Mouse (Mus musculus): ENCODE data around the gene Gin1. TPM values are rescaled to one million over a fixed set of nuclear protein-coding genes. Genes with fewer than 3 reads are reported as not detected.
"Not testable (repeated sequence)": the region's sequence is repeated elsewhere in the genome, so short reads cannot be mapped to it uniquely, and the experiment has no call there.

The Gin1 gene
- 1 to 10 TPM; 8.4 to 9.1 TPM for total RNA-seq (2021)

- intact Hi-C loops (cut with DNase I): no loop called here
- peak; percentile 96 for DNase-seq
Measured at GRCm38 (mm10) chr1:97769904-97770753, at the start of gene Gin1, which contains the start of gene Ppip5k2. Gin1 (plus strand) TSS chr1:97770172. Ppip5k2 (minus strand) TSS chr1:97770411.

GRCm38 (mm10) chr1:97726730-97727129 is 43.2 kb upstream of the Gin1 start:
- DNase-seq: peak; percentile 8
- intact Hi-C loops (cut with DNase I): no loop called here

GRCm38 (mm10) chr1:97729339-97729738 is 40.6 kb upstream of the Gin1 start:
- intact Hi-C loops (cut with DNase I): no loop called here
- DNase-seq: no peak

- intact Hi-C loops (cut with DNase I): no loop called here
Measured at GRCm38 (mm10) chr1:97743063-97743462, 26.9 kb upstream of the Gin1 start.

GRCm38 (mm10) chr1:97745712-97746111 is 24.3 kb upstream of the Gin1 start:
- no peak for DNase-seq
- intact Hi-C loops (cut with DNase I): no loop called here

More at GRCm38 (mm10) chr1:97743063-97743462, 26.9 kb upstream of the Gin1 start:
- DNase-seq: no peak

- intact Hi-C loops (cut with DNase I): no loop called here
Measured at GRCm38 (mm10) chr1:97746261-97746660, 23.7 kb upstream of the Gin1 start.

GRCm38 (mm10) chr1:97748163-97748562 is 21.8 kb upstream of the Gin1 start:
- intact Hi-C loops (cut with DNase I): no loop called here
- DNase-seq: no peak

More at GRCm38 (mm10) chr1:97746261-97746660, 23.7 kb upstream of the Gin1 start:
- DNase-seq: no peak

GRCm38 (mm10) chr1:97753216-97753615 is 16.8 kb upstream of the Gin1 start:
- intact Hi-C loops (cut with DNase I): loop anchor here (5.0 kb wide), 1 partner anchor 36 kb away; no protein-coding TSS in a partner anchor
- DNase-seq: no peak

GRCm38 (mm10) chr1:97754392-97754791 is 15.6 kb upstream of the Gin1 start:
- no peak for DNase-seq
- intact Hi-C loops (cut with DNase I): loop anchor here (5.0 kb wide), 1 partner anchor 37 kb away; no protein-coding TSS in a partner anchor

- no peak for DNase-seq
- intact Hi-C loops (cut with DNase I): no loop called here
Measured at GRCm38 (mm10) chr1:97759841-97760240, 10.1 kb upstream of the Gin1 start.

GRCm38 (mm10) chr1:97760598-97760997 is 9.4 kb upstream of the Gin1 start:
- intact Hi-C loops (cut with DNase I): no loop called here
- no peak for DNase-seq

- DNase-seq: no peak
- intact Hi-C loops (cut with DNase I): no loop called here
Measured at GRCm38 (mm10) chr1:97761477-97761876, 8.5 kb upstream of the Gin1 start.

- DNase-seq; intact Hi-C loops (cut with DNase I): not testable (repeated sequence)
Measured at GRCm38 (mm10) chr1:97765712-97766111, 4.3 kb upstream of the Gin1 start.

GRCm38 (mm10) chr1:97768089-97768488 is 1.9 kb upstream of the Gin1 start:
- DNase-seq: no peak
- intact Hi-C loops (cut with DNase I): no loop called here

- intact Hi-C loops (cut with DNase I): no loop called here
- no peak for DNase-seq
Measured at GRCm38 (mm10) chr1:97768906-97769293, 1.1 kb upstream of the Gin1 start.

GRCm38 (mm10) chr1:97769294-97769903 is 573 bp upstream of the Gin1 start:
- peak; percentile 24 for DNase-seq
- intact Hi-C loops (cut with DNase I): no loop called here

GRCm38 (mm10) chr1:97771118-97771517 is 1.1 kb downstream of the Gin1 start:
- intact Hi-C loops (cut with DNase I): no loop called here
- no peak for DNase-seq

GRCm38 (mm10) chr1:97771727-97772126 is 1.8 kb downstream of the Gin1 start:
- DNase-seq: no peak
- intact Hi-C loops (cut with DNase I): no loop called here

- DNase-seq: no peak
- intact Hi-C loops (cut with DNase I): no loop called here
Measured at GRCm38 (mm10) chr1:97773362-97773761, 3.4 kb downstream of the Gin1 start.

- intact Hi-C loops (cut with DNase I): no loop called here
Measured at GRCm38 (mm10) chr1:97773973-97774372, 4.0 kb downstream of the Gin1 start.

GRCm38 (mm10) chr1:97781674-97782073 is 11.7 kb downstream of the Gin1 start:
- DNase-seq: no peak
- intact Hi-C loops (cut with DNase I): no loop called here

More at GRCm38 (mm10) chr1:97773973-97774372, 4.0 kb downstream of the Gin1 start:
- no peak for DNase-seq

- no peak for DNase-seq
- intact Hi-C loops (cut with DNase I): no loop called here
Measured at GRCm38 (mm10) chr1:97784928-97785327, 15.0 kb downstream of the Gin1 start.
